Mouse (Mus musculus): ENCODE measurements at regions not wholly inside any gene's neighbourhood (a gene's known extent, or its start where the extent isn't known, plus 50 kb on each side); places are given as distances from the start of the nearest gene placed in this dataset.

DNA sequence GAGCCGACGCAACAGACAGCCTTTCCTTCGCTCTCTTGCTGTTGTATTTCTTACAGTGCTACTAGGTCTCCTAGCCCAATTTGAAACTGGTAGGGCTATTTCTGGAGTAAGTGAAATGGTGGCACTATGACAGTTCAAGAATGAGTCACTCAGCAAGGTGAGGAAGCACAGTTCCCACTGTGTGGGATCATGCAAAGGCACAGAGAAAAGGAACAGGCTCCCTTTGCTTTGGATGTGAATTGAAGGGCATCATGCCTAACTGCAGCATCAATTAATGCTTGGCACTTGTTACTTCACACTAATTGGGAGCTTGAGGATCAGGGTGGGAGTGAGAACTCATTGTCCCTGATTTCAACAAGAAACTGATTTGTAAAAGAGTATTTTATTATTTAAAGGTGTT is 560.8 kb upstream of the Tle4 start:
- intact Hi-C loops (cut with DNase I; ENCODE audit: low total_unique reads): no loop called here
- no peak for DNase-seq

DNA sequence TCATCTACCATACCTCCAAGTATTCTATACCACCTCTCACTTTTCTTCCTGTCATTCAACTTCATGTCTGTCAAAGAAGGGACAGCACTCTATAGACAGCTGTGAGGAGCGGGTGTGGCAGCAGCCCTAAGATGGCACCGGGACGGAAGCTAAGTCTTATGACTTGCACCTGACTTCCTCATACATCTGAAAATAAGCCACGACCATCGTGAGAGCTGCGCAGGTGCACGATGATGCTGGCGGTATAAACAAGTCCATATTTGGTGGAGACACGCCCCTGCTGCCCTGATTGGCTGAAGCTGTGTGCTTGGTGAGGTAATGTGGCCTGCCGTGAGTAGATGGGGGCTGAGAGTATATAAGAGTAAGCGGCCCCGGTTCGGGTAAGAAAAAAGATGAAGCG is 560.3 kb upstream of the Tle4 start:
- DNase-seq: no peak
- intact Hi-C loops (cut with DNase I; ENCODE audit: low total_unique reads): no loop called here

DNA sequence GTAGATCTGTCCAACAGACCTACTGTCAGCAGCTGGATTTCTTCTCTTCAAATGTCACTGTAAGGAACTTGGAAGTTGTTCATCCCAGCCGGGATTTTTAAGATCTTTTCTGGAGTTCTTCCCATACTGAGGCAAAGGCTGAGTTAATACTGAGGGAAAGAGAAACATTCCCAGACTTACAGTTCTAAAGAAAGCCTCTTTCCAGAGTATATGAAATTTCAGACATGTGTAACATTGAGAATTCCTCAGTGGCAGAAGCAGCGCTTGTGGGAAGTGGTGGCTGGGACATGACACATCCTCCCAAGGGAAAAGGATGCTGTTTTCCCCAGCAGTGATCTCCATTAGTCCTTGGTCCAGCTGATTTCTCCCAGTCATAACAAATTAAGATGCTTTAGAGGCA is 556.8 kb upstream of the Tle4 start:
- no peak for DNase-seq
- intact Hi-C loops (cut with DNase I; ENCODE audit: low total_unique reads): no loop called here

GRCm38 (mm10) chr19:15146325-15146724 is 548.5 kb upstream of the Tle4 start:
- no peak for DNase-seq
- intact Hi-C loops (cut with DNase I; ENCODE audit: low total_unique reads): no loop called here

GRCm38 (mm10) chr19:15127122-15127521 is 529.3 kb upstream of the Tle4 start:
- no peak for DNase-seq
- intact Hi-C loops (cut with DNase I; ENCODE audit: low total_unique reads): no loop called here

DNA sequence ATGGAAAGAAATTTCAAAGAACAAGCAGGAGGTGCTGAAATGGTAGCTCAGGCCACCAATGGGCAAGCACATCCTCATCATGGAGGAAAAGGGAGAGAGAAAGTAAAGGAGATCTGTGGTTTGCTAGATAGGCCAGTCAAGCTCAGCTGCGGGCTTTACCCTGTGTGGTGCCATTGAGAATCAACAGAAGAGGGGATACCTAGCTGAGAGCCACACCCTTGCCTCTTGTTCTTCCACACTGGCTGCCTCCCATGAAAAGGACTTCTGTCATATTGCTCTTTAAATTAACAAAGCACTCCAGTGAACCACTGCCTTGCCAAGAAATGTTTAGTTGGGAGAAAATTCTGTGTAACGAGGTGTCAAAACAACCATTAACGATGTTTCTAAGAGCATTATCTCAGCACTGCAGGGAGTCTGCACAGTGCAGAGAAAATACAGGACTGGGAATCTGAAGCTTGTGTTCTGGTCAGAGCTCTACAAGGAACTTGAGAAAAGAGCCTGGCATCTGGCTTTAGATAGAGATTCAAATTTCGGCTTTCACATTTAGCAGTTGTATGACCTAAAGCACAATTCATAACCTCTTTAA is 510.7 kb upstream of the Tle4 start:
- intact Hi-C loops (cut with DNase I; ENCODE audit: low total_unique reads): no loop called here
- no peak for DNase-seq

DNA sequence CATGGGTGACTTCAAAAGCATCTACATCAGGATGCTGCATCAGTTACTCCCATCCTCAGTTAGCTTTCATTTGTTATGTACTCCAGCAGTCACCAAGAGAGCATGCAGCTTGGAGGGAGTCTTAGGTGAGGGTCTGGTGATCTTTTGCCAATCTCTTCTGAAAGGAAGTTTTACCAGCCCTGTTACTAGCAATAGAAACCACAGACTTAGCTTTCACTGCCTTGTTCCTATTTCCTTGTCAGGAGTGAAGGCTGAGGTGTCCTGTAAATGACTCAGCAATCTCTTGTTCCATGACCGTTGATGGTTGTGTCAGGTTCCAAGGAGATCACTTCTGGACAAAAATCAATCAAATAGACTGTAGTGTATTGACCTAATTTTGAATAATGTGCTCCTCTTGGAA is 497.2 kb upstream of the Tle4 start:
- DNase-seq: no peak
- intact Hi-C loops (cut with DNase I; ENCODE audit: low total_unique reads): no loop called here

GRCm38 (mm10) chr19:15093534-15093933 is 495.7 kb upstream of the Tle4 start:
- intact Hi-C loops (cut with DNase I; ENCODE audit: low total_unique reads): no loop called here
- no peak for DNase-seq

- intact Hi-C loops (cut with DNase I; ENCODE audit: low total_unique reads): no loop called here
- no peak for DNase-seq
These were observed 482.8 kb upstream of the Tle4 start for GRCm38 (mm10) chr19:15080638-15081037.

DNA sequence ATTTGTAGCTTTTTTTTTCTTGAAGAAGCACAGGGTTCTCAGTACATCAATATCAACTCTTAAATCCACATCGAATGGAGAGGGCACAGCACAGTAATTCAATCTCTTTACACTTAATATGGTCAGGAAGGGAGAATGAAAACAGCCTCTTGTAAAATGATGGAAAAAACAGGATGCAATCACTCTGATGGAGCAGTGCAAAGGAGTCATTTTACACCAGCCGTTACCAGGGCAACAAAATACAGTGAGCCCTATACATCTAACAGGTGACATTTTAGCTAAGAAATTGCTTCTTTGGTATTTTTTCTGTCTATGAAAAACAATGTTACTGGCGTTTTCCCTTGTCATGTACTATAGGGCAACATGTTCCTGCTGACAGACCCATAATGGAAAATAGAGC is 459.9 kb upstream of the Tle4 start:
- intact Hi-C loops (cut with DNase I; ENCODE audit: low total_unique reads): no loop called here
- DNase-seq: no peak

DNA sequence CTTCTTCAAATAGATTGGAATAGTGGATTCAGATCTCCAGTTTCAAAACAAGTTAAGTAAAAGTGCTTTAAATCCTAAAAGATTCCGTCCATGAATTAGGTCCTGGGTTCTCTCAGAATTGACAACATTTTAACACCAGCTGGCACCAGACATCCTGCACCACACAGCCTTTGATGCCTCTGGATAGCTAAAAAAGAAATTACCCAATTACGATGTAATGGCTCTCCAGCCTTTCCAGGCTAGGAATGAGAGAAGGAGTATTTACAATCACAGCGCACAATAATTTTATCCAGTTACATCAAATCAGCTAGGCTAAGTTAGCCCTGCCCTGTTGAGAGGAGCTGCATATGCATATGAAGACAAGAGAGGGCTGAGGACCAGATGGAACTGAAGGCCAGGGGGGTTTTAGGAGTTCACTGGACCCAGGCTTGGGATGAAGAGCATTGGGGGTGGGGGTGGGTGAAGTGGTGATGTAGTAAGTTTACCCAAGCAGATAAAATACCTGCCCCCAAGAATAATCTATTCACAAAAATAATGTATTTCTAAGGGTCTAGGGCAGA is 455.8 kb upstream of the Tle4 start:
- DNase-seq: no peak
- intact Hi-C loops (cut with DNase I; ENCODE audit: low total_unique reads): no loop called here

GRCm38 (mm10) chr19:15052642-15053239 is 454.9 kb upstream of the Tle4 start:
- DNase-seq: no peak
- intact Hi-C loops (cut with DNase I; ENCODE audit: low total_unique reads): no loop called here

DNA sequence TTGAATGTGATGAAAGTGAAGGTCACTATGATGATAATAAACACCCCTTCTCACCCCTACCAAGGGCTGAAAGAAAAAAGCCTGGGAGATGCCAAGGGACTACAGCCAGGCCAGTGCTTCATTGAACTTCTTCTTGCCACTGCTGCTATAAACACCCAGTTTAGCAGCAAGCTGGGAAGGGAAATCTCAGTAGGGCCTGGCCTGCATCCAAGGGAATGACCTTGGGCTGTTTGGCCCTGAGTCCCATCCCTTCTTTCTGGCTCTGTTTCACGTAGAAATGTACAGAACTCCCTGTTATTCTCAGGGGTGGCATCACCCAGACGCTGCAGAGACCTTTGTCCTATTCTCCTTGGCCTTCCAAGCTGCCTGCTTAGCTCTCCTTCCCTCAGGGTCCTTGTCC is 450.0 kb upstream of the Tle4 start:
- DNase-seq: peak; percentile 29
- intact Hi-C loops (cut with DNase I; ENCODE audit: low total_unique reads): no loop called here

GRCm38 (mm10) chr19:15047306-15047868 is 449.5 kb upstream of the Tle4 start:
- intact Hi-C loops (cut with DNase I; ENCODE audit: low total_unique reads): no loop called here
- no peak for DNase-seq

- peak; percentile 59 for DNase-seq
- intact Hi-C loops (cut with DNase I; ENCODE audit: low total_unique reads): loop anchor here (10.0 kb wide), 1 partner anchor 1051 kb away; no protein-coding TSS in a partner anchor
These were observed 437.7 kb upstream of the Tle4 start for GRCm38 (mm10) chr19:15035554-15035953.

- intact Hi-C loops (cut with DNase I; ENCODE audit: low total_unique reads): loop anchor here (10.0 kb wide), 1 partner anchor 1049 kb away; no protein-coding TSS in a partner anchor
- no peak for DNase-seq
These were observed 436.1 kb upstream of the Tle4 start for GRCm38 (mm10) chr19:15033921-15034320.

DNA sequence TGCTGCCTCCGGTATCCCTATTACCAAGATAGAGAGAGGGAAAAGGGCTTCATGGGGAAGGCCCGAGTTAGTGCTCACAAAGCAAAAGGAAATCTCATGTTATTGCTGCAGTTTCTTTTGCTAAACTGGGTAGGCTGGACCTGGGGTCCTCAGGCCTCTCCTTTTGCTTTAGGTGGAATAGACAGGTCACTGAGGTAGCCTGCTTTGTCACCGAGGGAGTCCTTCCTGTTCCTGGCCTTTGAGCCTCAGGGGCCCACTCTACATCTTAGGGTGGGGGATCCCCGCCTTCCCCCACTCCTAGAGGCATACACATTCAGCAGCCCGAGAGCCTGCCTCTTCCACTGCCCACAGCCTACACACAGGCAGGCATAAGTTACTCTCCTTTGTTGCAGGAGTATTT is 435.5 kb upstream of the Tle4 start:
- intact Hi-C loops (cut with DNase I; ENCODE audit: low total_unique reads): loop anchor here (10.0 kb wide), 1 partner anchor 1049 kb away; no protein-coding TSS in a partner anchor
- DNase-seq: no peak

DNA sequence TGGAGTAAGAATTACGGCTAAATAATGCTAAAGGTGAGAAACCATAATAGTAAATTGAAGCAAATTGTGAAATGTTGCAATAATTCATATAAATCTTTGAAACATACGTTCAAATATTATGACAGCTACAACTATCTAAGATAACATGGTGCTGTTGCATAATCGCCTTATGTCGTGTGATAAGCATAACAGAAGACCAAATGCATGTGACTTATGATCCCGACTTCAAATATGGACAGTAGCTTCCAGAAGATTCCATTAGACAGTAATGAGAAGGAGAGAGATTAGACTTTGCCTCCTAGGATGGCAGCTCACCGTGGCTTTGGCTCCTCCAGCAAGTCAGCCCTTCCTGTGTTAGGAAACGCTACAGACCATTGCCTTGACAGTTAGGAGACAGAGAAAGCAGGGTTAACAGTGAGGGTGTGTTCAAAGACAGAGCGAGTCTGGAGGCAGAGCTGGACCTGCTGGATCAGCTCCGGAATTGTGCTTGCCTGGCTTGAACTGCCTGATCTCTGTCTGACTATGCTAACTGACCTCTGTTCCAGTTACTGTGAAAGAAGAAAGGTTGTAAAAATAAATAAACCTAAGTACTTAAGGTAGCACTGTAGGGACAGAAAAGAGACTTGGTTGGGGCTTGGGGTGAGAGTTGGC is 434.6 kb upstream of the Tle4 start:
- DNase-seq: no peak
- intact Hi-C loops (cut with DNase I; ENCODE audit: low total_unique reads): loop anchor here (10.0 kb wide), 1 partner anchor 1048 kb away; no protein-coding TSS in a partner anchor

- intact Hi-C loops (cut with DNase I; ENCODE audit: low total_unique reads): loop anchor here (10.0 kb wide), 1 partner anchor 1047 kb away; no protein-coding TSS in a partner anchor
- DNase-seq: no peak
These were observed 433.6 kb upstream of the Tle4 start for GRCm38 (mm10) chr19:15031483-15031882.

GRCm38 (mm10) chr19:15003596-15003995 is 405.7 kb upstream of the Tle4 start:
- intact Hi-C loops (cut with DNase I; ENCODE audit: low total_unique reads): no loop called here
- no peak for DNase-seq

All from gastrocnemius, postnatal 14 days (tissue).